Mouse (Mus musculus): ENCODE measurements around the gene Aqp3.

DNA sequence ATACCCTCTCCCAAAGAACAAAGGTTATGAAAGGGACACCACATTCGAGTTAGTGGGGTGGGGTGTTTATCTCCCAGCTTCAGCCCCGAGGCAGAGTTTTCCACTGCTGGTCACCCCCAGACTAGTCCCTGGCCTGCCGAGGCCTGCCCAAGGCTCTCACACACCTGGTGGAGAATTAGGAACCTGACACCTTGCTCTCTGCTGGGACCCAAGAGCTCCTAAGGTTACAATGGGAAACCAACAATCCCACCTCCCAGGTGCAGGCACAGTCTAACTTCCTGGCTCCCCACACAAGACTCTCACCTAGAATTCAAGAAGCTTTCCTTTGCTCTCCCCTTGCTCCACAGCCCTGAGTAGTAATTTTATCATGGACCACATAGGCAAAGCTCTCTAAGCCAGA, 18.8 kb upstream of the Aqp3 start:
- TF ChIP-seq POLR2A (IDR thresholded peaks at IDR 0.05; ENCODE audit: extremely low read depth, insufficient read depth, low read length), result no peak
- TF ChIP-seq CTCF (IDR thresholded peaks at IDR 0.05; ENCODE audit: extremely low read depth, insufficient read depth, low read length), result no peak
